Mouse (Mus musculus) E14TG2a.4 (cell line): ENCODE results near the gene Prkd2.
A peak's percentile ranks its signal among the peaks of the same experiment; 100 is the strongest.

Experiments
- CTCF ChIP-seq: conservative IDR thresholded peaks from 2 replicates; pipeline ENCODE4 v1.5.1; 2014; ENCODE audit warnings: low read length
- POU5F1 ChIP-seq: IDR thresholded peaks from 2 replicates; pipeline ENCODE4 v1.6.1; 2014; ENCODE audit warnings: low read length, borderline replicate concordance

DNA sequence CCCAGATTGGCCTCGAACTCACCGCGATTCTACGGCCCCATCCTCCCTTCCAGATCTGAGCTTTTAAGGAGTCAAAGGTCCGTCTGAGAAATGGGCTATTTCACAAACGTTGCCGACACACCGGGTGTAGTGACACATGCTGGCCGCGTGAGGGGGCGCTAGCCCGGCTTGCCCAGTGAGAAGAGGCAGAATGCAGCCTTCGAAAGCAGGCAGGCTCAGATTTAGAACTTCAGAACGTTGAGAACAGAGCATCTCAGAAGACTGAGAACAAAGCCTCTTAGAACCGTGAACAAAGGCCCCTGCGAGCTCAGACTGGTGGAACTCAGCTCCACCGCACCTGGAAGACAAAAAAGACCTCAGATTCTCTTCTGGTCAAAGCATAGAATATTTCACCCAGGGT lies 31.5 kb downstream of the Prkd2 start:
- TF ChIP-seq CTCF (peak; percentile 92), POU5F1 (no peak)
